Mouse (Mus musculus) liver, embryonic 14.5 days (tissue): Measurements from ENCODE around the gene Olfr18.

Experiments
- CTCF ChIP-seq: IDR thresholded peaks from 2 replicates; pipeline ENCODE4 v1.5.1; 2016; ENCODE audit warnings: antibody characterized with exemption, low read depth, control low read depth
- EP300 ChIP-seq: IDR thresholded peaks from 2 replicates; pipeline ENCODE4 v1.6.1; 2016; ENCODE audit warnings: antibody characterized with exemption, low read depth

- TF ChIP-seq EP300 (no peak), CTCF (no peak)
These were observed 12.6 kb upstream of the Olfr18 start for GRCm38 (mm10) chr9:20348501-20348900.
